Mouse (Mus musculus) left cerebral cortex, adult 8-10 months (tissue): ENCODE results near the gene 2310022A10Rik. TPM values are rescaled to one million over a fixed set of nuclear protein-coding genes. Genes with fewer than 3 reads are reported as not detected.

ENCODE experiments used
- DNase-seq, 2 experiments: peaks; one replicate each; pipeline ENCODE4 v3.0.0; 2022; ENCODE audit warnings: low spot score in 2 of 2
- total RNA-seq, 4 experiments: library from RNA; stranded (reverse); gene quantifications; 2 replicates each; pipeline ENCODE4 v1.2.4; 2022

The 2310022A10Rik gene
- total RNA-seq, 4 experiments from 2014 or later: 26.1 to 34.5 (median 31.0) TPM

DNA sequence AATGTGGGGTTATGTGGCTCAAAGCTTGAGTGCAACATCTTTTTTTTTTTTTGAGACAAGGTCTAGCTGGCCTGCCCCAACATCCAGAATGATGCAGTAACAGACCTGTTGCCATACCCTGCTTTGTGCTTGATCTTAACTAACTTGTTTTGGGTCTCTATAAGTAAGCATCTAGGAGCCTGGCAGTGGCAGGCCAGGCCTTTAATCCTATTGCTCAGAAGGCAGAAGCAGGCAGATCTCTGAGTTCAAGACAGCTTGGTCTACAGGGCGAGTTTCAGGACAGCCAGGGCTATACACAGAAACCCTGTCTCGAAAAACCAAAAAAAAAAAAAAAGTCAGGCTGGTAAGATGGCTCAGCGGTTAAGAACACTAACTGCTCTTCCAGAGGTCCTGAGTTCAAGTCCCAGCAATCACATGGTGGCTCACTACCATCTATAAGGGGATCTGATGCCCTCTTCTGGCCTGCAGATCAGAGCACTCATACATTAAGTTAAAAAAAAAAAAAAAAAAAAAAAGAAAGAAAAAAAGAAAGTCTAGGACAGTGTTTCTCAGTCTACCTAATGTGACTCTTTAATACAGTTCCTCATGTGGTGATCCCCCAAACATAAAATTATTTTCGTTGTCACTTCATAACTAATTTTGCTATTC is 37.7 kb downstream of the 2310022A10Rik start:
- DNase-seq: no peak

DNA sequence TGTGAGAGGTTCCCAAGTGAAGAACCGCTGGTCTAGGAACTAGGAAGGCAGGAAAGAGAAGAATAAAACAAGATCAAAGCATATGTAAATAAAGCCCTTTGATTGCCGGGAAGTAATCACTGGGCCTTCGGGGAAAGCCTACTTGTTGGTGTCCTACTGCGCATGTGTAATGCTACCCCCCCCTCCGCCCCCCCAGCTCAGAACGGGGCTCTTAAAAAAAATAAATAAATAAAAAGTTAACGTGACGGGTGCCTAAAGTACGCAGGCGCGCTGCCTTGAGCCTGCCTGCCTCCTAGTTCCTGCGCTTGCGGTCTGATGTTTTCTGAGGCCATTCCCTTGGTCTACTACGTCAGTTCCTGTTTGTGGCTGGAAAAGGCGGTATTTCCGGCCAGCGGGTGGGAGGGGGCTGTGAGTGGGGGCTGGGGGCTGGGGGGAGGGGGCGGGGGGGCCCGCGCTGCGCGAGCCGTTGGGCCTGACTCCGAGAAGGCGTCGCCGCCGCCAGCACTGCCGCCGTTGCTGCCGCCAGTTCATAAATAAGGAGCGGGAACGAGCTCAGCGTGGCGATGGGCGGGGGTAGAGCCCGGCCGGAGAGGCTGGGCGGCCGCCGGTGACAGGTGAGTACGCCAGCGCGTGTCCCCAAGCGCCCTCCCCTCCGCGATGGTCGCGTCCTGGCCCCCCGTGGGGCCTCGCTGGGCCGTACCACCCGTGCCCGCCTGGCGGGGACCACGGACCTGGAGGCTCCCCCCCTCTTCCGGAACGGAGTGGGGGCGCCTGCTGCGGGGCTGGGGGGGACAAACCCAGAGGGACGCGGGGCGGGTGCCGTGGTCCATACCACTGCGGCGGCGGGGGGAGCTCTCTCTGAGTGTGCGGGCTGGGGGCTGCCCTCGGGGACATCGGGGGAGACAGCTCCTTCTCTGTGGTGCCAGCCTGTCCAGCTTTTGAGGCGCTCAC is 38.5 kb downstream of the 2310022A10Rik start, which contains the start of gene Akt2:
Gene Akt2 (plus strand): TSS at position 287 of the 951 bp plus-strand sequence.
- DNase-seq: peak; percentile 77 to 96

DNA sequence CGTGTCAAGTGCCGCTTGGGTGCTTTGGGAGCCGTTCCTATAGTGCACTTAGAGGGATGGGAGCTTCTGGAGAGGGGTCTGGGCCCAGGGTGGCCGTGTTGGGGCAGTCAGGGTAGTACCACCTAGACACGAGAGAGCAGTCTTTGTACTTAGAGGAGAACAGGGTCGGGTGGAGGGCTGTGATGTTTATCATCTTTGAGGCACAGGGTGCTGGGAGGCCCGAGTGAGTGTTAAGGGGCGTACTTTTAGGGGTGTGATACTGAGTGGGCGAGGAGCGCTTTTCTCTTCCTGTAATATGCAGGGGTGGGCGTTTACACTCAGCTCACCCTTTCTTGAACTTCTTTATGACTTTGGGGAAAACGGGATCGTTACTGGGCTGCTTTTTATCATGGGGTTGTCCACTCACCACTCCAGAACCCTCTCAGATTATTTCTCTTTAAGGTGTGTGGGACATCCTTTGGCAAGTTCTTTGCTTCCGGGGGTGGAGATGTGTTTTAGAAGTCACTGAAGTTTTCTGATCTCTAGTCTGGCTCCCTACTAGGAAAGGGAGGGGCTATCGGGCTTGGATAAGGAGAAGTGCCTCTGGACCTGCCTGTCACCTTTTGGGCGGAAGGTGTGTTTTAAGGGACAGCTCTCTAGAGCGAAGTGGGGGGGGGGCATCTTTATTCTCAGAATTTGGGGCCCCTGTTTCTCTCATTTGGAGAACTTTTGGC is 39.3 kb downstream of the 2310022A10Rik start:
- peak in 1 of 2 experiments; percentile 47 for DNase-seq

DNA sequence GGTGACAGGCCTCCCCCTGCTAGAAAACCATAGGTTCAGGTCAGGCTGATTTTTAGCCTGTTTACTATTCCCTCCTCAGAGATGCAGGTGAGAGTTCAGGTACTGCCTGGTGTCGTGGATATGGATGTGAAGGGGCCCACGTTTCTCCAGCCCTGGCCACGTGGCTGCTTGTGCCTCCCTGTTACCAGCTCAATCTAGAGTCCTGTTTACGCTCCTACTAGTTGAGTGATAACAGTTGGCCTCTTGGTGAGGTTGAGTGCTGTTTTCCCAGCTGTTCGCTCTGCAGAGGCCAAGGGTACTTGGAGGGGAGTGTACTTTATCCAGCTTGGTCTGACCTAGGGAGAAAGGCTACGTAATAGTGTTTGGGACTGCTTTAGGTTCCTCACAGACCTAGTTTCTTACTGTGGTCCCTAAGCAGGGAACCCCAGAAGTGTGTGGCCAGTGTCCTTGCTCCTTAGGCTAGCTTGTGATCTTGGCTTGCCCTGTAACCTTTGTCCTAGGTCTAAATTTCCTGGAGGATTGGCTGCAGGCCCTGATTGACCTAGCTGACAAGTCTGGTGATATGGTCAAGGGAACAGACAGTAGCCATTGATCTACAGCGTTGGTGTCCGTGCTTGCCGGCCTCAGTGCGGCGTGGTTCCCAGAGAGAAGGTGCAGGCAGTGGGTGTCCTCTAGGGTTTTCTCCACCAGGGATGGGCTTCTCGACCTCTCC is 40.1 kb downstream of the 2310022A10Rik start:
- no peak for DNase-seq

DNA sequence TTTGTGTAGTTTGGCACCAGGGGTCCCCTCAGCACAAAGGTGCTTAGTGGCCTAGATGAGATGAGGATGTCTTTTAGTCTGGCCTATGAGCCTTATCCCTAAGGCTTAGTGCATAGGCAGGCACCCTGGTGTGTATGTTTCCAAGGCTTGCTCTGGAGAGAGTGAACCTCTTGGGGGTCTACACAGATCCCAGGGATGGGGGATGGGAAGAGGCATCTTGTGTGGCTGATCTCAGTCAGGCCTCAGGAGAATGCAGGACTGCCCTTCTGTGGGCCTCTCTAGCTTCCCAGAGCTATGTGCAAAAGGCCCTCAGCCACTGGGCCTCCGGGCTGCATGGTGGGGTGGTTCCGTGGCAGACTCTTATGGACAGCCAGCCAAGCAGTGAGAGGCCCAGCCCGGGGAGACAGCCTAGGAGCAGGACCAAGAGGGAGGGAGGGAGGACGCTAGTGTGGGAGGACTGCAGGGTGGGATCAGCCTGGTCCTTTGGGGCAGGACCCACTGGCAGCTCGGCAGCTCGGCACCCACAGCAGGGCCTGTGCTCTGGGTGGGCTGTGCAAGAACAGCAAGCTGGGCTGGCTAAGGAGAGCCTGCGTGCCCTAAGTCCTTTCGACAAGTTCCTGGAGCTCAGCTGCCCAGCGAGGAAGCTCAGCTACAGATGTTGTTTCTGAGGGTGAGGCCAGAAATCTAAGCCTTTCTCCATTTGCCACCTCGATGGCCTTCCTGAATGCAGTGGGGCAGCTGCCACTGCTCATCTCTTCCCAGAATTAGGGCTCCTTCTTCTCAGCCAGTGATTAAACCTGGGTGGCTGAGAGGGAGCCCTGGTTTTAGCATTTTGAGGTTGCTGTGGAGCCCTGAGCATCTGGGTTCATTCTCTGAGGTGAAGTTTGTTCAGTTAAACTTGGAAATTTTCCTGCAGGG is 43.8 kb downstream of the 2310022A10Rik start:
- DNase-seq: no peak

DNA sequence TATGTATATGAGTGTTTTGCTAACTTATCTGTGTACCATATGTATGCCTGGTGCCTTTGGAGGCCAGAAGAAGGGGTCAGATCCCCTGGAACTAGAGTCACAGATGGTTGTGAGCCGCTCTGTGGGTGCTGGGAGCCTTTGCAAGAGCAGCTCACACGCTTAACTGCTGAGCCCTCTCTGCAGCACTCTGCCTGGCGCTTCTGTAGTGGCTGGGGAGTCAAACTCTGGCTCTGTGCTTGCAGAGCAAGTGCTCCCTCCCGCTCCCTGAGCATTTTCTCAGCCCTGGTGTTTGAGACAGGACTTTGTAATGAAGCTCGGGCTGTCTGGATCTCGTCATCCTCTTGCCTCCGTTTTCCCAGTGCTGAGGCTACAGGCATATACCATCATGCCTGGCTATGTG is 45.0 kb downstream of the 2310022A10Rik start:
- no peak for DNase-seq

DNA sequence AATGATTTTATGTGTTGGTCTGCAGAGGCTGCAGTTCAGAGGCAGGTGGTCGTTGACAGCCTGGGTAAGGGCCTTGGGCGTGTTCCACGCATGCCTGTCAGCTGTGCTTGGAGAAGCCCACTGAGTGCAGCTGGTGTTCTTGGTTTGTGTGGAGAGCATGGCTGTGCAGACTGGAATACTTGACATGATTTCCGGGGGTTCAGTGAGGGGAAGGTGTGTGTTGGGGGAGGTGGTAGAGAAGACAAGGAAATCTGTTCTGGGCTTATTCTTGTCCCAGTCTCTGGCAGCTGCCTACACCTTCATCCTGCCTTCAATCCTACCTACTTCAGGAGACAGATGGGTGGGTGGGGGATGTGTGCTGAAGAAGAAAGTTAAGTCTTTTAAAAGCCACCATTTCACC is 48.6 kb downstream of the 2310022A10Rik start:
- DNase-seq: peak in 1 of 2 experiments; percentile 91

DNA sequence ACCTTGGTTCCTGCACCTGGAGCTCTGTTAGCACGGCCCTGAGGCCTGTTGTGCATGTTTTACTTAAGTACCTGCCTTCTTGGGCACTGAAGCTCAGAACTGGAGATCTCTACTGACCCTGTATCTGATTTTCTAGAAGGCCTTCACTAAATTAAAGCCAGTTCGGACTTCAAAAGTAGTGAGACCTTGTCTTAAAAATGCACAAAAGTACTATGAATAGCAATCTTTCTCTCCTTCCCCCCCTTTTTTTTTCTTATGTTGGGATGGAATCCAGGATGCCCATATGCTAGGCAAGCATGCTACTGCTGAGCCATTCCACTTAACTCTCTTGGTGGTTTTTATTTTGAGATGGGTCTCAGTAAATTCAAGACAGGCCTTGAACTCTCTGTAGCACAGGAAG is 49.1 kb downstream of the 2310022A10Rik start:
- DNase-seq: no peak

DNA sequence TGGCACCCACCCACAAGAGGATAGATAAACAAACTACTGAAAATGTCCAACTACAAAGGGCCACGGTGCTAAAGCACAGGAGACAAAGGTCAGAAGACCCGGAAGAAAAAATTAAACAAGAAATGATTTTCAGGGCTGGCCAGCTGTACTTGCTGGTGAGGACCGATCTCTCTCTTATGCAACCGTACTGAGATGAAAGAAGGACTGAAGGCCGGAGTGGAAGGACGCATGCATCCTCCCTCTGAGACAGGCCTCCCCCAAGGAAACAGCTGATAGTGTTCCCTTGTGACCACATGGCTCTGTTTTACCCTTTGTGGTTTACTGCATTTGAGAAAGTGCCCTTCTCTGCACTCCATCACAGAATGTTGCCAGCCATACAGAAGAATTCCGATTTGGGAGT is 49.8 kb downstream of the 2310022A10Rik start:
- DNase-seq: no peak

DNA sequence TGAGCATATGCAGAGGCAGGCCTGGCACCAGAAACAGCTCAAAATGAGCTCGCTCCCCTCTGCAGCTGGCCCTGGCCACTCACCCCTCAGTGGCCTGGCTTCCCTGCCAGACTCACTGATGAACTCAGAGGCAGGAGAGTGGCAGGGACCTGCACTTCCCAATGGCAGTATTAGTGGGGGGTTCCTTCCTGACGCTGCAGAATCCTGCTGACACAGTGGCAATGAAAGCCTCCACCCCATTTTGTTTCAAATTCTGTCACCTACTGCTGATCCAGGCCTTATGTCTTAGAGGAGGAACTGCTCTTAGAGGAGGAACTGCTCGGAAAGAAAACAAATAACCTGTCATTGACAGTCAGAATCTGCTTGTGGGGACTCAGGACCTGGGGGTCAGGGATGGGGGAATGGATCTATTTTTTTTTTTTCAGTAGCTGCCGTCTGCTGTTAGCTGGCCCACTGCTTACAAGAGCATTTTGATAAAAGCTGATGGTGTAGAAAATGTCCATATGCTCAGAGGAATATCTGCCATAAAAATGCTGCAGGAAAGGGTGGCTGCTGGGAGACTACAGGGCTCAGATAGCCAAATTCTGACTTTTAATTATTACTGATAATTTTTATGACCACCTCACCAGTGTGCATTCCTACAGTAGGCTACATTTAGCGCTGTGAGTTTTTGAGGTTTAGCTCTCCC is 51.8 kb downstream of the 2310022A10Rik start:
- no peak for DNase-seq

DNA sequence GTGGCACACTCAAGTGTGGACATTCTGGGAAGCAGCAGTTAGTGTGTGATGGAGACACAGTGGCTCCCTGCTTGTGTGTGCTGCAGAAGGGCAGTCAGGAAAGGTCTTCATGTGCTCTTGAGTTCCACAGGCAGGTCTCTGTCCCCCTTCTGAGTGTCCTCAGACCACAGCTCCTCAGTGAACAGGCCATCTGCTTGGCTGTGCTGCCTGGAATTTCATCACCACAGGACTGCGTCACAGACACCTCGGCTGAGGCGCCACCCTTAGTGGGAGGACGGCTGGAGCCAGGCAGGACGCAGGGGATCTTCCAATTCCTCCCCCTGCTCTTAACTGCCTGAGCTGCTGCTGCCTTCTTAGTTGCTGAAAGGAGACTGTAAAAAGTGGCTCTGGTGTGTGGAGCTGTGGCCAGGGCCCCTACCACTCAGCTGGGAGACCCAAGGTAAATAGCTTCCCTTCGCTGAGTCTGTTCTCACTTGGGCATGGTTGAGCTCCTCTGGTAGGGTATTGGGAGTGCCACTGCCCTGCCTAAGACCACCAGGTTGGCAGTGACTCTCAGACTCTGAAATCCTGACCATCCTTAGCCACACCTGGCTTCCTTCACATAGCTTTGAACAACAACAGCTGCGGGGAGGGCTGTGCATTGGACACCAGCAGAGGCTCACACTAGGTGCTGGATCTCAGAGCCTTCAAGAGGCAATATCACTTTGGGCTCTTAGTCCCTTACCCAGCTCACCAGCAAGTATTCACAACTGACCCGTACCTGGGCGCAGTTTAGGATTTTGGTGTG is 52.7 kb downstream of the 2310022A10Rik start:
- peak in 1 of 2 experiments; percentile 82 for DNase-seq

DNA sequence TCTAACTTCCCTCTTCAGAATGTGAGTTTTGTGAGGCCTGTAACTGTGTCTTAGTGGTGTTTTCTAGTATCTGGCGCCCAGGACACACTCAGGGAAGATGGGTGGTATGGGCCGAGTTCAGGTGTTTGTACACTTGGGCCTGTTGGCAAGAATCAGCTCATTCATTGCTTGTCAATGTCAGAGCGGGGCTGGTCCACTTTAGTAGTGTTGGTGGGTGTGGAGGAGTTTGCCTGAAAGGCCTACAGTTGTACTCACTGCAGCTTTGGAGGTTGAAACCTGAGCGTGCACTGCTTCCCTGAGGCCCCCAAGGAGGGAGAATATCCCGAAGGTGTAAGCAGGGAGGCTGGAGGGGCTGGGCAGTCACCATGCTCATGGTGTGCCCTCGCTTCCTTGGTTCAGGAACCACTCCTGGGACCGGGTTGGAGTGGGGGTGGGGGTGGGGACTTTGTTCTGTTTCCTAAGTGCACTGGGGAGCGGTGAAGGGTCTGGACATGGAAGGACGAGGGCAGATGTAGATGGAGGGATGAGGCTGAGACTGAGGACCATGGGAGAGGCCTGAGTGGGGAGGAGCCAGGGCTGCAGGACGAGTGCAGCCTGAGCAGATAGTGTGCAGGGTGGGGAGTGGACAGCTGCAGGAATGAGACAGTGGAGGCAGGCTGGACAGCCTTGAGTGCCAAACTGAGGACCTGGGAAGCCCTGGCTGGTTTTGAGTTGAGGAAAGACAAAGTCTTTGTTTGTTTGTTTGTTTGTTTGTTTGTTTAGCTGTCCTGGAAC is 53.6 kb downstream of the 2310022A10Rik start:
- DNase-seq: no peak

DNA sequence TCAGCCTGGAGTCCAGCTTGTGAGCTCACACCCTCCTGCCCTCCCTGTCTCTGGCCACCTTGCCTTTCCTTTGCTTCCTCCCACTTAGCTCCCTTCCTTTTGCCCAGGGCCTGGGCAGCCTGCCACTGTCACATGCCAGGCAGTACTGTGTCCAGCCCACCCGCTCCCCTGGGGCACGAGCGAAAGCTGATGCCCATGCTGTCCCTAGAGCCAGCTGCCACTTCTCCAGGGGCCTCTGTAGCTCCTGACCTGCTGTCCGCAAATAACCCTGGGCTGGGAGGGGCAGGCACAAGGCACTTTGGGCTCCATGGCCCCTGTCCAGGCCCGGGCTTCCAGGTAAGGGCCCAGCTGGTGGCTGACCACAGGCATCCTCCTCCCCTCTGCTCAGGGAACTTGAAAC is 54.5 kb downstream of the 2310022A10Rik start:
- peak in 1 of 2 experiments; percentile 58 for DNase-seq

DNA sequence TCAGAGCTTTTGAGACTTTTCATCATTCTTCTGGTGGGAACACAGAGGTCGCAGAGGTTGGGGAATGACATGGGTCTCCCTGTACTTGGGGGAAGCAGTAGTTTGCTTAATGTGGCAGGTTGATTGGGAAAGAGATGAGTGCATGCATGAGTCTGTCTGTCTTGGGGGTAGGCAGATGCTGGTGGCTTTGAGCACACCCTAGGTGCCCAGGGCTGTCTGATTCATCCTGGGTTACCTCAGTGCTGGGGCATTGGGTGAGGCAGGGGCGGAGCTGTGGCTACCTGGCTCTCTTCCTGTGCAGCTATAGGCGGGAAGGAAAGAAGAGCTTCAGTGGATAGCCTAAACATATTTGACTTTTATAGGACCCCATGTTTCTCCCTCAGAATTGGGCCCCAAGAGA is 55.1 kb downstream of the 2310022A10Rik start:
- DNase-seq: no peak

DNA sequence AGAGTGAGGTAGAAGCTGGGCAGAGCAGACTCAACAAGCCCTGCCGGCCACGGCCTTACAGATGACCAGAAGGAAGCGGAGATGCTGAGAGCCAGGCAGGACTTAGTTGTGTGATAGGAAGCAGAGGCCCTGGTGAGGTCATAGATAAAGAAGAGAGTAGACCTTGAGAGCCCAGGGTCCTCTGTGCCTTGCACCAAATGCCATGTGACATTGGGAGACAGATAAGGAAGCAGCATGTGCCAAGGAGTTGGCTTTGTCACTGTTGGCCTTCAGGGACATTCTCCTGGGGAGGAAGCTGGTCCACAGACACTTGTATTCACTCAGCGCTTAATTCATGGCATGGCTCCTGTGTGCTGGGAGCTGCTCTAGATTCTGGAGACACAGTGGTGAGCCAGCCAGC is 56.3 kb downstream of the 2310022A10Rik start:
- DNase-seq: no peak

DNA sequence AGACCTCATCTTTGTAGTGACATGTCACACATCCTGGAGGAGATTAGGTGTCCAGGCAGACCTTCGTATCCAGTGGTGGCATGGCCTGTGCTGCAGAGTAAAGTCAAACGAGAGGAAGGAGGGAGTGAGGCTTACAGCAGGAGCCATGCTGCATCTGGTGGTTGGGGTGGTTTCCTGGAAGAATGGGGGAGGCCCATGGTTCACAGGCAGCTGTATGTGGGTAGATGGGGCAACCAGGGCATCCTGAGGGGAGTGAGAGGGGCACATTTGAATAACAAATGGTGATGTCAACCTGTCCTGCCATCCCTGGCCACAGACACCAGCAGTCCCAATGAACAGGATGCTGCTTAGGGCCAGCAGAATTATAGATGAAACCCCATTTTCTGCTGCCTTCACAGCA is 56.7 kb downstream of the 2310022A10Rik start:
- no peak for DNase-seq

DNA sequence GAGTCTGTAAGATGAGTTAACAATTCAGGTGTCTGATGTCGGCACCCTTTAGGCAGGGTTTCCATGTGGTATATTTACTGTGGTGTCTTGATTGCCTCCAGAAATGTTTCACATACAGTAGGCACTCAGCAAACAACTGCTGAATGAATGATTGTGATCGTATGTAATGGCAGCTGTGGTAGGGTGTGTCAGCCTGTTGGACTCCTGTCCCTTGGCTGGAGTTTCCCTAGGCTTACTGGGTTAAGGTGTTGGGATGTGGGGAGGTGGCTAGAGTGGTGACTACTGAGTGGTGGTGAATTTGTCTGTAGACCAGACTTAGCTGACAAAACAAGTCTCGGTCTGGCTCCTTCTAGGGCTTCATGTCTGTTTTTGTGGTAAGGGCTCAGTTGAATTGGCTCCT is 57.3 kb downstream of the 2310022A10Rik start:
- no peak for DNase-seq

DNA sequence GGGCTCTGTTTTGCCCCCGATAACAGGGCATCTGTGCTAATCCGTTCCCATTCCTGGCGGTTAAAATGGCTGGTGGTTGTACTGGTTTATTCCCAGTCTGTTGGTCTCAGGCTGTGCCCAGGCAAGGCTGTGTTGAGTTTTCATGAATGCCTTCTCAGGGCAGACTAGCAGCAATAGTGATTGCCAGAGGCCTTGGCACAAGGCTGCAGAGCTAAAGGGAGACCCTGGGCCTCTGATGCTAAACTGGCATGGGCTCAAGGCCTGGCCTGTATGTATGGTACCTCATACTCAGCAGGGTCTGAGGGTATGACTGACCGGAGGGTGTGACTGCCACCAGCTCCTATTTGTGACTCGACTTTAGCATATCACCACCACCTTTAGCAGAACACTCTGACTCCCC is 57.8 kb downstream of the 2310022A10Rik start:
- no peak for DNase-seq
